Mouse (Mus musculus): Measurements from ENCODE around the gene Wdfy1.

Wdfy1 gene

DNA sequence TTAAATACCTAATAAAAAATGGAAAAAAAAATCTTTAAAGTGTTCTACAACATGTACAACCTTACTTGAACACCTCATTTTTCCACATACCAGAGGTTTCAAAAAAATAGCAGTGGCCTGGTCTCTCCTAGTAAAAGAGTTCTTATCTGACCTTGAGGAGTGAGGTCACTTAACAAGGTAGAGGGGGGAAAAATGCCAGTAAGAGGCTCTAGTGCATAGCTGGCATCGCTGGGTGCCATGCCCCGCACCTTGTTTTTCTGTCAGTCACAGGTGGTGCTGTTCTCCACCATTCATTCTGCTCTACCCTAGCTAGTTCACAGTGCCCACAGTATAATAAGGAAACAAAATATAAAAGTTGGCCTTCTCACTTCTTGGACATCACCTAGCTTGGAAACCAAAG lies 121.0 kb downstream of the Wdfy1 start:
- no peak for DNase-seq (ENCODE audit: low spot score)
